Mouse (Mus musculus) c-Kit-positive CD71-negative TER-119-negative erythroid progenitor cells, embryonic 14.5 days (primary cell): ENCODE results near the gene Icosl.
"Not testable (repeated sequence)": the region's sequence is repeated elsewhere in the genome, so short reads cannot be mapped to it uniquely, and the experiment has no call there.

Source experiments
- DNase-seq: peaks from one replicate; pipeline ENCODE4 v3.0.0-alpha.2; 2013; ENCODE audit warnings: low read depth

Gene Icosl

DNA sequence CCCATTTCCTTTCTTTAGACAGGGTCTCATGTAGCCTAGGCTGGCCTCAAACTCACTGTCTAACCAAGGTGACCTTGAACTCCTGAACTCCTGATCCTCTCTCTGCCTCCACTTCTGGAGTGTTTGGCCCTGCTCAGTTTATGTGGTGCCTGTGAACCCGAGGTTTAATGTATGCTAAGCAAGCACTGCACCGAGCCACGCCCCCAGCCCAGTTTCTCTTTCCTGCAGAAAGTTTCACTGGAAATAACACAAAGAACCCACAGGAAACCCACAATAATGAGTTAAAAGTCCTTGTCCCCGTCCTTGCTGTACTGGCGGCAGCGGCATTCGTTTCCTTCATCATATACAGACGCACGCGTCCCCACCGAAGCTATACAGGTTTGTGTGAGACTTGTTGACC, 5.9 kb downstream of the Icosl start:
- DNase-seq = no peak

DNA sequence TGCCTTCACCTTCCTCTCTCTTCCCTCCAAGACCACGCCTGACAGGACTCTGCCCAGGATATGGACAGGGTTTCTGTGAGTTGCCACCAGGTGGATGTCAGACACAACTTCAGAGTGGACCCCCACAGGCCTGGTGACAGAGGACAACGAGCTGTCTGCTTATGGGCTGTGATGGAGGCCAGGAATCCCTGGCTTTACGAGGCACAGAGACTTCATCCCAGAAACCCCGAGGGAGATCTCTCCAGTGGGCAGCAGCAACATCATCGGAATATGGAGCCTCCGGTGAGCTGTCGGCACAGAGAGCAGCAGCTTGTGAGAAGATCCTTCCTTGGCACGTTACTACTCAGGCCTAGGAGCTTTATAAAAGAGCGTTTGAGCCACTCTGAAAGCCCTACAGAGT, 8.8 kb downstream of the Icosl start:
- DNase-seq = no peak

DNA sequence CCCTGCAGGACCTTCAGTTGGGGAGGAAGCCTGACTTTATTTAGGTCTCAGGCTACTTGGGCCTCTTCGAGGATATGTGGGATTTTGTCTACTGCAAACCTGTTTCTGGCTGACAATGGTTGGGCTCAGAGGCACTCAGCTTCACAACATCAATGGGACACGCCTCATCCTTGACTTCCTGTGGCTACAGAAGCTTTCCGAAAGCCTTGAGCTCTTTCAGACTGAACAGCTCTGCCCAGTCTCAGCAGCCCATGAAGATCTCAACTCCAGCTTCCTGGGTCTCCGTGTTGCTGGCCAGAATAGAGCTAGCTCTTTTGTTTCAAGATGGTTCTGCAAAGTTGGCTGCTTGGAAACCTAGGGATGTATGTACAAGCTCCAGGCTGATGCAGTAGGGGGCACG, 9.2 kb downstream of the Icosl start:
- DNase-seq = no peak

DNA sequence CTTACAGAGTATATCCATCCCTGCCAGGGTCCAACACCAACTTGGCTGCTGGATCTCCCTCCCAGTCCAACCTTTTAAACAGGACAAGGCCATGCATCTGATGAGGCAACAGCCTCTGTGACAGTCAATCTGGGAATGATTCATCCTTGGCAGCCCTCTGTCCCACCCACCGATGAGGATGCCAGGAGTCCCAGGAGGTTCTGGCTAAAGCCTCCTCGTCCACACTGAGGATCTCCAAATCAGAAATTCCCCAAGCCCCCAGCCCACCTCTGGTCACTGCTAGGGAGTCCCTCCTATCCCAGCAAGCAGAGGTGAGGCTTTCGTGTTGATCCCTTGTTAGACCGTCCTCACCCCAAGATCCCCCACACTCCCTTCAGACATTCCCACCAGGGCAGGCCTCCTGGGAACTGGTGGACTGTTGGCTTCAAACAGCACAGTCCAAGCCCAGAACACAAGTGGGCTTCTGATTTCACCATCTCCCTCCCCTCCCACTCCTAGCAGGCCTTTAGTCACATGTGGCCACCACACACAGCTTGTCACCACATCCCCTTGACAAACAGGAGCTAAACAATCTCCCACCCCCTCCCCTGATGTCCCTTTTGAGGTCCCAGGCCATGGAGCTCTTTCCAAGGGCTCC, 11.0 kb downstream of the Icosl start:
- no peak for DNase-seq

DNA sequence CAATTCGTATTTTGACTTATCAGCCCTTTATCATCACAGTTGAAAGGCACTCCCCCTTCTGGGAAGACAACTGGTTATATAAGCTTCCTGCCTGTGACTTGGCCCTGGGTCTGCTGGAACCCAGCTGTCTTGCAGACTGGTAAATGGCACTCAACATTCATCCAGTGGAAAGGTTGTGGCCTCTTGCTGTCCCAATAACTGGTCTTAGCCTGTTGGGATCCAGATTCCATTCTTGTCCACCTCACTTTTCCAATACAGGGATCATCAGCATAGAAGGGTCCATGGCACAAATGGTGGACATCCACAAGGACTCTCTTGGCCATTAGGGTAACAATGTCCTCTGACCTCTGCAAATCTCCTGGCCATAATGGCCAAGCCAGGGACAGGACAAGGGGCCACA, 15.0 kb downstream of the Icosl start:
- DNase-seq = no peak

DNA sequence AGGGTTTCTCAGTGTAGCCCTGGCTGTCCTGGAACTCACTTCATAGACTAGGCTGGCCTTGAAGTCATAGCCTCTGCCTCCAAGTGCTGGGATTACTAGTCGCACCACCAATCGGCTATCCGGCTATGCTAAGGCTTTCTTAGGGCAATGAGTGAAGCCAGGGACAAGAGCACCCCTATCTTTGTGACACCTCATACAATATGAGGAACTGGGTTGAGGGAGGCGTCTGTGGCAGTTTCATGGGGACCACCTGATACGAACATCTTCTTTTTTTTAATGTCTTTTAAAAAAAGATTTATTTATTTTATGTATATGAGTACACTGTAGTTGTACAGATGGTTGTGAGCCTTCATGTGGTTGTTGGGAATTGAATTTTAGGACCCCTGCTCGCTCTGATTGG, 16.6 kb downstream of the Icosl start:
- DNase-seq = no peak

DNA sequence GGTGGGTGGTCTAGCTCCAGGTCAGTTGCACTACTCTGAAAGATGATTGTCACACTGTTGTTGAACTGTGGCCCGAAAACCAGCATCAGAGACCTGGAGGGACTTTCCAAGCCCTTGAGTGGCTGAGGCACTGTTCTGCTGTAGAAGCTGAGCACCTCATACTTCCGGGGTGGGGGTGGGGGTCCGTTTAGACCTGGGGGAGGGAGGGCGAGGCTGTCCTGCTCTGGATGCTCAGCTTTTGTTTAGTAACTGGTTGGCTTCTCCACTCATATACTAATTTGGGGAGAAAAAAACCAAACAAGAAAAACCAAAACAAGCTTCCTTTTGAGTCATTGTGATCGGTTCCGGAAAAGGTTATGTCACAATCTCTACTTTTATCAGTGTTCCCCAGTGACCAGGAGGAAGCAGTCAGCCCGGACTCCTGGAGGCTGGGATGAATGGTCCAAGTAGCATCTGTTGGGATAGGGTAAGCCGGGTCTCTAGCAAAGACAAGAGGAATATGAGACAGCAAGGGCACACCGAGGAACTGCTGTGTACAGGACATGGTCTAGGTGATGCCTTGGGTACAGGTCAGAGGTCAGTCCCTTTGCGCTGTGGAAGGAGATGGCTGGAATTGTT, 17.5 kb downstream of the Icosl start:
- peak; percentile 39 for DNase-seq

DNA sequence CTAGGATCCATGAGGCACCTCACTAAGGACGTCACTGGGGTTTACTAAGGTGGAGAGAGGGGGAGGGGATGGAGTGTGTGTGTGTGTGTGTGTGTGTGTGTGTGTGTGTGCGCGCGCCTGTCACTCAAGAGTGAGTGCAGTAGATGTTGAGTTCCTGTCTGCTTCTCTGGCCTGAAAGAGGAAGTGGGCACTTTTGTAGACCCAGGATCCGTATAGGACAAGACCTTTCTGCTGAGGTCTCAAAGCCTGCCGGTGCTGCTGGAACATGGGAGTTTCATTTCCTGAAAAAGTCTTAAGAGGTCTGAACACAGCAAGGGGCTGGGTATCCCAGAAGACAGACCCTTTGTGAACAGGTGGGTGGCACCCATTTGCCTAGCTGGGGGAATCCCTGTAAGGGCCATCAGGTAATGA, 18.0 kb downstream of the Icosl start:
- DNase-seq = peak; percentile 35

DNA sequence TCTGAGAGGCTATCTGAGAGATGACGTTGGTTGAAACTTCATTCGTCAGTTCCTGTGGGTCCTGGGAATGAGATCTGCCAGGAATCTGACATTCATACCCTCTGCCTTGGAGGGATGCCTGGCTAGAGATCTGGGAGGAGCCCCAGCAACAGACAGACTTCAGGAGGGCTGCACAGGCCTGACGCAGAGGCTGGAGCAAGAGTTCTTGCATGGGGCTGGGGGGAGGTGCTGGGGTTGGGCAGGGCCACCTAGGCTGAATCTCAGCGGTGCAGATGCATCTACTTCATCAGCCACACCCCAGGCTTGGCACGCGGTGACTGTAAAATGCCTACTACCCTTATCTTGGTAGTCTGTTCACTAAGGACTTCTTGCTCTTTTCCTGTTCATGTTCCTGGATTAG, 21.1 kb downstream of the Icosl start:
- no peak for DNase-seq

DNA sequence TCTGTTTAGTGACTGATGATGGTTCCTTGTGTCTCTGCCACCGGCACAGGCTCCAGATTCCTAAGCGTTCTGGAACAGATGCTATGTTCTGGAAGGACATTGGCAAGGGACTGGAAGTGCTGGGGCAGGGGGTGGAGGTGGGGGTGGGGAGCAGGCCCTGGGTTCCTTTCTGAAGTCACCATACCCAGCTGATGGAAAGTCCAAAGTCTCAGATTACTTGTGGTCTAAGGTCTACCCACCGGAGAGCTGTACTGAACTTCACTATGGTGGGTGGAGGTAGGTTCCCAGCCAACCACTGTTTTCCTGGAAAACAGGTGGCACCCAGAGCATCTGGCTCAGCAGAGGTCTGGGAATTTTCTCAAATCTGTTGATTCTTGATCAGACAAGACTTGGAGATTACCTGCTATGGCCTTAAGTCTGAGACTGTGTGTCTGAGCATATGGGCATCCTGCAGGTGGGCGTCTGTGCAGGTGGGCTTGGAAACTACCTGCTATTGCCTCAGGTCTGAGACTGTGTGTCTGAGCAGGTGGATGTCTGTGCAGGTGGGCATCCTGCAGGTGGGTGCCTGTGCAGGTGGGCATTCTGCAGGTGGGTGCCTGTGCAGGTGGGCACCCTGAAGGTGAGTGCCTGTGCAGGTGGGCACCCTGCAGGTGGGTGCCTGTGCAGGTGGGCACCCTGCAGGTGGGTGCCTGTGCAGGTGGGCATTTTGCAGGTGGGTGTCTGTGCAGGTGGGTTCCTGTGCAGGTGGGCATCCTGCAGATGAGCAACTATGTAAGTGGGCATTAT, 21.8 kb downstream of the Icosl start:
- DNase-seq = no peak

DNA sequence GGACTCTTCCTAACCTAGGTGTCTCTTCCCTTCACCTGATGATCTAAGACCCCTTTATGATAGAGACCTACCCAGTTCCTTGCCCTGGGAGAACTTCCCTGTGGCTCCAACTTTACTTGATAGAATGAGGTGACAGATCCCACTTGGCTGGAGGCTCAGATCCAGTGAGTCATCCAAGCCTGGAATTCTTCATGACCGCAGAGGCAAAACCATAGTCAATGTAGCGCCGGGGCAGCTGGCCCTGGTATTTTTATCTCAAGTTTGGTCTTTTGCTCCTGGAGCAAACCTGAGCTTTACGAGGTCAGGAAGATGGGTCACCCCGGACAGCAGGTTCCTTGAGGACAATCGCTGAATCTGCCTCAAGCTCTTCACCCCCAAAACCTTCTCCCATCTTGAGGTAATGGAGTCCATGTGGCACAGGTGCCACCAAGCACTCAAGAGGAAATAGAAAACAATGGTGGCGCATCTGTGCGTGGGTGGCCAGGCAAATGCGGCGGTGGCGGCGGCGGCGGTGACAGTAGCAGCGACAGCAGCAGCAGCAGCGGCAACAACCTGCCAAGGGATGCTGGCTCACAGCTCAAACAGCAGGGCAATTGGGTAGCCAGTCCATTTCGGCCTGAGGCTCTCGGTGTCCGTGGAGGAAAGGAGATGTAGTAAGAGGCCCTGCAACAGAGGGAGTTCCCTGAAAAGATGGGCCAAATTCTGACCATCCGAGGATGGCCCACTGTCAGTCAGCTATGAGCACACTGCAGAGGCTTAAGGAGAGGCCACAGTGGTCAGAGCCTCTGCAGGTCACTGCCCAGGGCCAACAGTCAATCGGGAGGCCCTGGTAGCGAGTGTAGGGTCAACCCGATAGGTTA, 23.0 kb downstream of the Icosl start:
- DNase-seq = no peak

DNA sequence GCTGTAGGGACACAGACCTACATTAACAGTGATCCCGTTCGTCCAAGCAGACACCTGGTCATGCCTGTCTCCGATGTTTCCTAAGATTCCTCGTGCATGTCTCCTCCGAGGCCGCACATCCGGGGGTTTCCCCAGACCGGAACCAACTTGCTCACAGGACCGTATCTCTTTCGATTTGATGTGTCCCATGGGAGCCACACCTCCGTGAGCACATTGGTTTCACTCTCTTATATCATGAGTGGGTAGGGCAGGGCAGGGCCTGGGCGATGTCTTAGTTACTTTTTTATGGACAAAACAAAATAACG, 23.6 kb downstream of the Icosl start:
- no peak for DNase-seq

DNA sequence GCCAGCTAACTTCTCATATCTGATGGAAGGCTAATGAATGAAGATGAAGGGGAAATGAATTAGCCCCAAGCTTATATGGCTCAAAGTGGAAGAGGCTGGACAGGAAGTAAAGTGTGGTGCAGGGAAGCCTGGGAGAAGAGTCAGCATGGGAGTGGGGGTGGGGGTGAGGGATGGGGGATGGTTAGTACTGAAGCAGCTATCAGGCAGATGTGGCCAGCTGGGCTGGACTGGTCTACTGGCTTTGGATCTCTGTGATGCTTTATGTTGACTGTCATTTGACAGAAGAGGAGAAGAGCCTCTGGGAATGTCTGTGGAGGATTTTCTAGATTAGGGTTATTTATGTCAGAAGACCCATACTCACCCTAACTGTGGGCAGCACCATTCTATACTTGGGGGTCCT, 26.1 kb downstream of the Icosl start:
- no peak for DNase-seq

DNA sequence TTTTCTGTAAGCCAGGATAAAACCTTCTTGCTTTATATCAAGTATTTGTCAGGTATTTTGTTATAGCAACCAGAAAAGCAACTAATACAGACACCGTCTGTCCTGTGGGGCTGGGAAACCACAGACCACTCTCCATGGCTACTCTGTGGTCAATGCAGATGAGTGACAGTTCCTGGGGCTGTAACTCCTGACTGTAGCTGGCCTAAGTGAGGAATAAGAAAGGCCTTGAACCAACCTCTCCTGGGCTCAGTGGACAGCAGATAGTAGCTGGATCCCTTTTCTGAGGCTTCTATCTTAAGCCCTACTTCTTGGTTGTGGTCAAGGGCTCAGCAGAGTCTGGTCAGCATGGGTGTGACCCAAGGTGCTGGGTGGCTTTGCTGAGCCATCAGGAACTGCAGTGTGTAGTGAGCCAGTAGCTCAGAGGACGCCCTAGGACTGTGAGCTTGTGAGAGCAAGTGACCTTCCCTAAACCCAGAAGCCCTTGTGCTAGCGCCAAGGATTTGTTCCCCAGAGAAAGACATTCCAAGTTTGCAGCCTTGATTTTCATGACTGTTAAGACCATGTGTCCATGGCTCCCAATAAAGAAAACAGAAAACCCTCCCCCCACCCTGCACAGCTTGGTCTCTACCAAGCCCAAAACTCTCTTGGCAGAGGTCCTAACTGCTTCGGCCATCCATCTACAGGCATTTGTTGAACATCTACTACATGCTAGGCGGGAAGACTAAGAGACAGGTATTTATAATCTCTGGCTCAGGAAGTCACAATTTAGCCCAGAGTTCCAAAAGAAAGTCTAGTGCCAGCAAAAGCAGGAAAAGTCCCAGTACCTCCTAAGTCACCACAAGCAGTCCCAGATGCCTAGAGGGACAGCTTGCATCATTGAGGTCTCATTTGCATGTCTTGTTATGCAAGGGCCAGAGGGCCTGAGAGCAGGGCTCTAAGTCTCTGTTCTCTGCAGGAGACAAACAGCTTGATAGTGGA, 27.1 kb downstream of the Icosl start:
- DNase-seq = no peak

DNA sequence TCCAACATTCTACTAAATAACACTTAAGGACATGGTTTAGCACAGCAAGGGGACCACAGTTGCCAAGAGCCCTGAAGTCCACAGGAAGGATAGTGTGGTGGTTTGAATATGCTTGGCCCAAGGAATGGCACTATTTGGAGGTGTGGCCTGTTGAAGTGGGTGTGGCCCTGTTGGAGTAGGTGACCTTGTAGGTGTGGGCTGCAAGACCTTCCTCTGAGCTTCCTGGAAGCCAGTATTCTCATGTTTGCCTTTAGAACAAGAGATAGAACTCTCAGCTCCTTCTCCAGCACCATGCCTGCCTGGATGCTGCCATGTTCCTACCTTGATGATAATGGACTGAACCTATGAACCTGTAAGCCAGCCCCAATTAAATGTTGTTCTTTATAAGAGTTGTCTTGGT, 30.8 kb downstream of the Icosl start:
- DNase-seq = not testable (repeated sequence)

DNA sequence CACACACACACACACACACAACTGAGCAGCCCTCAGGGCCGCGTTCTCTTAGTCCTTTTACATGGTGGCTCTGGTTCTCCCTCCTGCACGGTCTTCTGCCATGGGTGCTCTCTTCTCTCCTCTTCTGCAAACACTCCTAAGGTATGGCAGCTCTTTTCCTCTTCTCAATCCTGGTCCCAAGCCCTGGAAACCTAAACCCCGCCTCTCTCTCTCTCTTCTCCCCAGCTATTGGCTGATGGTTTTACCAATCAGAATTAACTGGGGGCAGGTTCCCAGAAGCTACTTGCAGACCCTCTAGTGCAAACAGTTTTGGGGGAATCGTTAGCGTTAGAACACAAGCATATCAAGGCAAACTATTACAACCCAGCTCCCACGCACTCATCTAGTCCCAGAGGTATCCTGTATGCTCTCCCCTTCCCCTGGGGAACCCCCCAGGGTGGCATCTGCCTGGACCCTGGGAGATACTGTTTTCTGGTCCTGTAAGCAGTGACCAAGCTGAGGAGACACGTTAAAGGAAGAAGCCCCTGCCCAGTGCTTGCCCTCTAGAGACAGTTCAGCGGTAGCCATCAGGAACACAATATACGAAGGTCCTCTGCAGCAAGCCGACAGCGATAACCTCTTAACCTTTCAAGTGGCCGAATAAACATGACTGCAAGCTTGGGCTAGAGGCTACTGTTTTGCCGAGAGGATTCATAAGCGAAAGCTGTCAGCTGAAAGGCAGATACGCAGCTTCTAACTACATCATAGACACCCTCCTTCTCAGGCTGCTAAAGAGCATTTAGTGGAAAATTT, 32.1 kb downstream of the Icosl start:
- DNase-seq = no peak

DNA sequence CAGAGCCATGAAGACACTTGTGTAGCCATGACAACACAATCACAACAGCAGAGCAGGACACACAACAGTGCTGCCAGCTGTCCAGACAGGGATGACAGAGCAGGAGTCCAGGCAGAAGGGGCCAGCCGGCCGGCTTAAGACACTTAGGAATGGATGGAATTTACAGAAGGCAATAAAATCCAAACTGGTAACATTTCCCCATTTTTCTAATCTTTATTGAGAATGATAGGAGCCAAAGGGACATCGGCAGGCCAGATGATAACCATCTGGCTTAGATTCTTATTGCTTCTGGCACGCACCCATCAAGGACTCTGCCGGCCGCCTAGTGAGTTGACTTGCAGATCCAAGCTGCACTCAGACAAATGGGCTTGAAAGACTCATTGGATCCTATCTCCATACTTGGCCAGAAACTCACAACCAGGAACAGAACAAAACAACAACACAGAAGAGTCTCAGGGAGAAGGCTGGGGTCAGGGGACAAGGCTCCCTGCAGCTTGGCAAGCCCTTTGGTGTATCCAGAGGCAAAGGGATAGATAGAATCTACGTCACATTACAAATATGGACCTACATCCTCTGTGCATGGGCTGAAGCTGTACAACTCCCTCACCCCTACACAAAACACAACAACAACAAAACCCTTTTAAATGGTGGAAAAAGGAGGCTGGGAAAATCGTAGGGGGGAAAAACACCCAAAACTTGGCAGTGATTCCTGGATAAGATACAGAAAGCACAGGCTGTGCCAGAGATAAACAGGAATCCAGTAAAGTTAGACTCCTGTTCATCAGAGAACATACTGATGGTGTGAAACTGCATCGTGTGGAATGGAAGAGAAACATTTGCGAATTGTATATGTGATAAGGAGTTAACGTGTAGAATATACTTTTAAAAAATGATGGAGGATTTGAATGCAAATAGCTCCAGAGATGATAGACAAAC, 35.7 kb downstream of the Icosl start:
- no peak for DNase-seq

DNA sequence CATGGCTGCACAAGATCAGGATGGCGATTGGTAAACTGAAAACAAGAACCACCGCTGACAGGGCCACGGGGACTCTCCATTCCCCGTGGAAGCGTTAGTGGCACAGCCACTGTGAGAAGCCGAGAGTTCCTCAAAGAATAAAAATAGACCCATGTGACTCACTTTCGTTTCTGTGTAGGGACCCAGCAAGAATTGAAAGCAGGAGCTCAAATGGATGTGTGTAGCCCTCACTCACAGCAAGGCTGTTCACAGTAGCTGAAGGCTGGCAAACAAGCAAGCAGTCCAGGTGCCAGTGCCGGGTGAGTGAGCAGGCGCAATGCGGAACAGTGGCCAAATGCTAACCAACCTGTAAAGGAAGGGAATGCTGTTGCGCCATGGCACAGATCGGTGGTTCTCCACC, 36.4 kb downstream of the Icosl start:
- DNase-seq = no peak

DNA sequence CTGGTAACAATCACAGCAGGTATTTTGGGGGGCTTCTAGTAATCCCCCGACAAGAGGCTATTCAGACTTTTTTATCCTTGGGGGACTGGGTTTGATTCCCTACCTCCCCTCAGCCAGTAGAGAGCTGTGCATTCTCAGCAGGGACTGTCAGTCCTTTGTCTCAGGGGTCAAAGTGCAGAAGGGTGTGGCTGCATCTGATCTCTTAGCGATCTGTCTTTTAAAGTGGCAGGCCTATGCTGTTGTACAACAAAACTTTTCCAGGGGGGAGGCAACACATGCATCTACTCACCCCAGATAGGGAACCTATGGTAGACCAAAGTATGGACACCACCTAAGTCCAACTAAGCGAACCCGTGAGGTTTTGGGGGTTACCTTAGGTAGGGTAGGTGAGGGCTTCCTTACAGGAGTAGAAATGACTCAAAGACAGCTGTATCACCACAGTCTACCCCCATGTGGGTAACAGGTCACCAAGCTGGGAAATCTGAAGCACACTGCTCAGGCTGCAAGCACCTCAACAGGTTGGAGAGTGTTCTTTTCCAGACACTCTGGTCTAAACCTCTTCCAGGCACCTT, 45.5 kb downstream of the Icosl start:
- DNase-seq = no peak
